Mouse (Mus musculus) thymus, postnatal 25 days (tissue): ENCODE data around the gene Cfap161.

Source experiments
- DNase-seq: peaks from one replicate; pipeline ENCODE4 v3.0.0; 2022

The Cfap161 gene

DNA sequence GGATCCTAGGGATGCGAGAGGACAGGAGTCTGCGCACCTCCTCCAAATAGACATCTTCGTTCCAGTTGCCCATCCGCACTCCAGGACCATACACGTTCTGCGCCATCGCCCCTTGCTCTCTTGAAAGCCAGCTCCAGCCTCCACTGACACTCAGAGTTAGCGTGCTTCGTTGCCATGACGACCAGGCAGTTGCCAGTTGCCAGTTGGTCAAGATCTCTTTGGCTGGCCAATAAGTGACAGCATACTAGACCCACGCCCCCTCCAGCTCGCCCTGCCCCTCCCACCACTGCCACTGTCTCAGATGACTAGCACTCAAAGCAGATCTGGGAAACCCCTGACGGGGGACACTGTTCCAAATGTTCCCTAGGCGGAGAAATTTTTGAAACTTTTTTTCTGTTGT is at the start of gene Cfap161:
Gene Cfap161 (minus strand): TSS at position 176 of the 400 bp plus-strand sequence.
- DNase-seq = no peak

DNA sequence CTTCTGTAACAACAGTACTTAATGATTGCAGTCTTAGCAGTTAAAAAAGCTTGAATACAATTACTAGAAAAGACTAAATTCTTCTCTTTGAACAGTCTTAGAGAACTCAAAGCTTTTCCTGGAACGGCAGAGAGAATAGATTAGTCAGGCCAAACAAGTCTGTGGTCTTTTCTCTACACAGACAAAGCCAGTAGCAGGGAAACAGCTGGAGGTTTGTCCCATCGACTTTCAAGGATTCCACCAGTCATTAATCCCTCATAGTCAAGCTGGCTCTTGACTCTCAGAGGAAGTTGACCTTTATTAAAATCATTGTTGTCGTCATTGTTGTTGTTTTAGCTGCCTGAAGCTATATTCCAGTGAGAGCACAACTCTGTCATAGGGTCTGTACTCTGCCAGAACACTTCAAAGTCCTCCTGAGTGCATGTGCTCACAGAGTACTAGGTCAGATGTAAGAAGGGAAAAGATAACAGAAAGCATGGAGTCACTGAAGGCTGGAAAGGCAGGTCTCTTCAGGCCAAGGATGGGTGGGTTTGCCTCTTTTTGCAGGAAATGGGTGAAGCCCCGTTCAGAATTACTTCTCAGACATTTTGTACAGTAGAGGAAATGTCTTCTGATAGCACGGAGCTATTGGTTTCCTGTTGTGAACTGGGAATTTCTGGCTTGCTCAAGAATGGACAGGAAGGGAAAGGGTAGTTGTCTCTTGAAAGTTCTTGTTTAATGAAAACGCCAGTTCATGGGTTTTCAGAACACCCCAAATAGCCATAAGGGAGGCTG is 48.0 kb upstream of the Cfap161 start:
- no peak for DNase-seq

DNA sequence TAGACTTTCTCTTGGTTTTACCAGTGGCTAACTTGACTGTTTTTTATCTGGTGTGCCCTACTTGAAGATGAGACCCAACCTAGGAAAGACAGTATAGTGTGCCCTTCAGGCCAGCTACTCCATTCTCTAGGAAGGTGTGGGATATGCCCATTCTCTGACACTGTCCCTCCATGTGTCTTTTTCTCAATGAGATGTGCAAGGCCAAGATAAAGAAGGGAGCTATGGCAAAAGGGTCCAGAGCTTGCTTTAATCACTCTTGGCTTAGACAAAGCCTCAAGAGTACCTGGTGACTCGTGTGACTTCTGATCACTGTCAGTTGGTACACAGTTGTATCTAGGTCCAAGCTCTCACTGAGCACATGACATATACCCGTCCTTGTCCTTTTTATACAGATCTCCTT is 45.4 kb upstream of the Cfap161 start:
- DNase-seq = no peak

DNA sequence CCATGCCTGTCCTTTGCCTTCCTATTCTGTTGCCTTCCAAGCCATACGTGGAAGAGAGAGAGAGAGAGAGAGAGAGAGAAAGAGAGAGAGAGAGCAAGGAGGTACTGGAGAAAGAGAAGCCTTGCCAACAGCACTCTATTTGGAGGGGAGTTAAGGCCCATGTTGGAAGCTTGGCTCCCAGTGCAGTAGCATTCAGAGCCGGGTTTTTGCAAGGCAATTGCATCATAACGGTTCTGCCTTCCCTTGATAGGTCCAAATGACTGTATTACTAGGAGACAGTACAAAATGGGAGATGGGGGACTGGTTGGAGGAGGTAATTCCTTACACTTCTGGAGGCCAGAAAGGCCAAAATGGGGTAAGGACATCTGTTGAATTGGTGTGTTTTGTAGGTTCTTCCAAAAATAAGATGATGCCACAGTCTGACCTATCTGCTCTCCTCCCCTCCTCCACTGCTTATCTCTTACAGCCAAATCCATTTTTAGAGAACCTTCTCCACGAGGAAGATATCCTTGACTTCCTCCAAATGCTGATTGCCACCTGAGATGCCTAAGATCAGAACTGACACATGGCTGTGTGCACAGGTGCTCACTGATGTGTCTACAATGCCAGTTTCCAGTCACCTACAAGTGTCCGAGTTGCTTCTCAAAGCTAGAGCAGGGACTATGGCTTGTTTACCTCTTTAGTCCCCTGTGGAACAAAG is 44.0 kb upstream of the Cfap161 start:
- no peak for DNase-seq

DNA sequence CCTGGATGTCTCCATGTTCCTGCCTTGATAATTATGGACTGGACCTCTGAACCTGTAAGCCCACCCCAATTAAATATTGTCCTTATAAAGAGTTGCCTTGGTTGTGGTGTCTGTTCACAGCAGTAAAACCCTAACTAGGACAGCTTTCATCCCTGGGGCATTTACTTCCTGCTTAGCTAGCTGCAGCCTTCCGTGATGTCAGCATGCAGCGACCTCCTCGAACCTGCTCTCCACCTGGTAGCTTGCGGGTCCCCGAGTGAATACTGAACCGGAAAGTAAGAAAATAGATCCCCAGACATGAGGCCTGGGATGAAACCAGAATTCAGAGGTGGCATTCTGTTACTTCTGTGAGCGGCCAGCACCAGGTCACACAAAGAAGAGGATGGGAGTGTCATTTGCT is 34.7 kb upstream of the Cfap161 start:
- DNase-seq = no peak

DNA sequence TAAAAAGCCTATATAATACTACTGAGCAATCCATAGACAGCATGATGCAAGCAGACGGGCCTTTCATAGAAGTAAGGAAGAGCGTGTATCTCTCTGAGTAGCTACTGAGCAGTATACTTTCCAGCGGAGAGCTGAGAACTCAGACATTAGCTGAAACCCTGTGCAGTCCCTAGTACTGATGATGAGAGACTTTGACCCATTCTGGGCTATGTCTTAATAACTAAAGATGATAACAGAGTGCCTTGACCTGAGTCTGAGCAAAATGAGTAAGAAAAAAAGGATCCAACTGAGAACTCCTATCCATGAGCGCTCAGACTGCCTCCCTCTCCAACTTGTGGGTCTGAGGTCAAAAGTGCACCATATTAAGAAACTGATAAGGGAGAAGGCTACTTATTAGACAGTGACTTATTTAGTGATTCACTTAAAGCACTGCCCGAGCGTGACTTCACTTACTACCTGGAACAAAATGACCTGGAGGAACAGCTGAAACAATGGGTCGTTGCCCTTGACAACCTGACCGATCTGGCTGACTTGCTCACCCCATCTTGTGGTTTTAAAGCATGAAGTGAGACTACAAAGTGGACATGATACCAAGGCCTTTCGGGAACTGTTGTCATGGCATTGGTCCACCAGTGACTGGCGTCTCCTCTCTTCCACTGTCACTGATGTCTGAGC is 32.9 kb upstream of the Cfap161 start:
- DNase-seq = no peak

DNA sequence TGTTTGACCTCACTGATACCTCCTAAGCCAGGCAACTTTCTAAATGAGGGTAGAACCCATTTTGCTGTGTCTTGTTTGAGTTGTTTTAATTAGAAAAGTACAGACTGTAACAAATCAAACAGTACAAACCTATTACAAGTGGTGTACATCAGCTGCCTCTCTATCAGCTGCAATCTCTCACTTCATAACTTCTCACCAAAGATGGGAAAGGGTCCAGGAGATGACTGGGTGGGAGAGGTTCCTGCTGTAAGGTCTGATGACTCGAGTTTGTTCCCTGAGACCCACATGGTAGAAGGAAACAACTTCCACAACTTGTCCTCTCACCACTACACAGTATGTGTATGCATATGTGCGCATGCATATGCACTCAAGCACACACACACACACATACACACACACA is 32.1 kb upstream of the Cfap161 start:
- no peak for DNase-seq

DNA sequence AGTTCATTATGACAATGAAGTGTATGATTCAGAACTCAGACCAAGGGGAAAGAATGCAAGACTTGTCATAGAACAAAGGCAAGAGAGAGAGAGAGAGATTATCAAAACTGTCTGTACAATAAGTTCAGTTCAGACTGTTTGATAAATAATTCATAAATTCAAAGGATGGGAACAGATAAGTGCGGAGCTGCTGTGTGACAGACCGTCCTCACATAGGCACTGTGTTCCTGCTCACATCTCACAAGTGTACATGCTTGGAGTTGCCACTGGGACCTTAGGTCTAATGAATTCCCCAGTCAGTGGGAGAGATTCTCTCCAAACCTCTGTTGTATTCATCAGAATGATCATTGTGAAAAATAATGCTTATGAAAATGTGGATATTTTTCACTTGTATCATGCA is 27.3 kb upstream of the Cfap161 start:
- DNase-seq = no peak

DNA sequence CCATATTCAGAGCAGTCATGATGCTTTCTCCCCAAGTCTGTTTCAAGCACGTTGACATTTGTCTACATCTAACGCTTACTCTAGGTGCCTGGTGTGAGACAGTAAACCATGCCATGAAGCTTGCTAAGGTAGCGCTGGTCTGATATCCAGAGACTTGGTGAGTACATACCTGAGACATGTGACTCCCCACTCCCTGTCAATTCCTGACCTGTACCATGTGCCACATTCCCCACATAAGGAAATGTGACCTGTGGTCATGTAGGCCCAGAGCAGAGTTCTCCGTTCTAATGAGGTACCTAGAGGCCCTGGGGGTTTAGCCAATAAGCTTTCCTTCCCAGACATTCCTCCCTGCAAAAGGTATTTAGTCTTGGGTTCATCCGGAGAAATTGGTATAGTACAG is 22.2 kb upstream of the Cfap161 start:
- DNase-seq = no peak

DNA sequence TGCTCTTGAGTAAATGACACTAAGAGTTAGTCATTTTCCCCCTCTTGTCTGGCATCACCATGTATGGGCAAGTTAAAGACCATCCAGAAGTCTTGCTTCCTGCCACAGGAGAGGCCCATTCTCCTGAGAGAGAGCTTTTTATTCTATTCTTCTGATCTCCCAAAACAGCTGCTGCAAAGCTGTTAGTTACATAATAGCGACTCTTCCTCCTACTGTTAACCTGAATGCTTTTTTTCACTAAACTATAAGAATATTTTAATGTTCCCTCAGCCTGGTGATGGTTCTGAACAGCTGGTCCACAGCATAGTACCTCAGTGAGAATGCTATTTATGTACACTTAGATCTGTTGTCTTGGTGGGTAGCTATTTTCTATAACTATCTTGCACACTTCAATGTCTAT is 21.0 kb upstream of the Cfap161 start:
- DNase-seq = no peak

DNA sequence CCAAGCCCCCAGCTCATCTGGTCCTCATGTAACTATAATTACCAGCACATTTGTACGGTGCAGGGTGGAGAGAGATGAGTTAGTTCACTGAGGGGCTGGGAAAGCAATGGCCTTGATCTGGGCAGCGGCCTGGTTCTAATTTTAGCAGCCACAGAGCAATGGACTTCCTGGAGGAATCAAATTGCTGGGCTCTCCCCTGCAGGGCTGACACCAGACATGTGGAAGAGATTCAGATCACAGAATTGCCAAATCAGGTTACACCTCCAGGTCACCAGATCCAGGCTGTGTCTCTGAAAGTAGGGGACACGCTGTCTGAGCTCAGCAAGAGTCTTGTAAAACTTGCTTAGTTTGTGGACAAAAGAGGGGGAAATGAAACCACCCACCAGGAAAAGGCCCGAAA is 19.3 kb upstream of the Cfap161 start:
- DNase-seq = no peak

DNA sequence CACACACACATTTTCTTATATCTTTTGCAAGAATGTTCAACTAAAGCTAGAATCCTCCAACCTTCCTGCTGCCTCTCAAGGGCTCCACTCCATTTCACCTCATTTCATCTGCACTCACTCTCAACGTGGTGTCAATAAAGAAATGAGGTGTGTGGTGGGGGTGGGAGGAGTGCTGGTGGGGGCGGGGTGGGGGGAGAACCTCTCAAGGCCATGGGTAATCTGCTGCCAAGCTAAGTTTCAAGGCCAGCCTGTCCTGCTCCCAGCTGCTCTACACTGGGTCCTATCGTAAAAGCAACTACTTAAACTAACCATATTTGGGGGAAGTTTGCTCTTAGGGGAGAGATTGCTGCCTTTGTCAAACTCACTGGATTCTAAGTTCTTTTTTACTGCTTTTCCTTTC is 18.8 kb upstream of the Cfap161 start:
- DNase-seq = no peak

DNA sequence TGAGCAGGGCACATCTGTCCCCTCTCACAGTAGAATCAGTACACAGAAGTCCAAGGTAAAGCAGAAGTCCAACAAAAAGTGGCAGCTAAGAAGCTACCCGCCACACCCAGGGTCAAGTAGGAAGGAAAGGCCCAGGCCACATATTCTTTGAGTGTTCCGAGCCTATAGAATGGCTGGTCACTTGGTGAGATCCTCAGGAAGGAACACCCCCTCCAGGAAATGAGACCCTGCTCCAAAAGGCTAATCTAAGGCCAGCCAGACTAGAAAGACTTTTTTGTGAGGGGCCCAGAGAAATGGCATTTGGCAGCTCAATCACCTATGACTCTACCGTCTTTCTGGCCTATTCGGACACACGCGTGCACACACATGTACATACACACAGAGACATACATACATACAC is 18.3 kb upstream of the Cfap161 start:
- DNase-seq = no peak

DNA sequence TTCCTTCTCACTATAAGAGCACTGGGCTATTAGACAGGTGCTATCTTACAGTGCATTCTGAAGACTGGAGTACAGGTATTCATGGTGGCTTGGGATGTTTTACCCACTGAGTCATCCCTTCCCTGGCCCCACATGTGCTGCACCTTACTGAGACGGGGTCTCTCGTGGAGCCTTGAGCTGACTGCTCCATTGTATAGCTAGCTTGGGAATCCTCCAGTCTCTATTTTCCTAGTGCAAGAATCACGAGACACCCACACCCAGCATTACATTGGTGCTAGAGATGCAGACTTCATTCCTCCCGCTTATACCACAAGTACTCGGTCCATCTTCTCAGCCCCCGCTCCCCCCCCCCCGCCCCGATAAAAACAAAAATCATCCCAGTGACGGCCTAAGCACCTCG is 17.9 kb upstream of the Cfap161 start:
- DNase-seq = no peak

DNA sequence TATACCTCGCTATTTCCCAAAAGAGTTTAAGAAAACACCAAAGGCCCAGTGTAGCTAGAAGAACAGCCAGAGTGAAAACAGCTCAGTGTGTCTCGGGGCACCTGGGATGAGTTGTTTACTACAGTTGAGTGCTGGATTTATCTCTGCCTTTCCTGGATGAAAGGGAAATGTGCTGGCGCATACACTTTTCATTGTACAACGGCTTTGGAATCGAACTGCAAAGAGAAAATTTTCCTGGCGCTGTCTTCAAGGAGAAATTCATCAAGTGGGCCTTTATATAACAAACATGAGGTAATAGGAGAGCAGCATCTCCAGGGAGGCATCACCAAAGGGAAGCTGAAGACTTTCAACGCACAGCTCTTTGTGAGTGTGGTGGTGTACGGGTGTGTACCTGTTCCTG is 17.2 kb upstream of the Cfap161 start:
- DNase-seq = no peak

DNA sequence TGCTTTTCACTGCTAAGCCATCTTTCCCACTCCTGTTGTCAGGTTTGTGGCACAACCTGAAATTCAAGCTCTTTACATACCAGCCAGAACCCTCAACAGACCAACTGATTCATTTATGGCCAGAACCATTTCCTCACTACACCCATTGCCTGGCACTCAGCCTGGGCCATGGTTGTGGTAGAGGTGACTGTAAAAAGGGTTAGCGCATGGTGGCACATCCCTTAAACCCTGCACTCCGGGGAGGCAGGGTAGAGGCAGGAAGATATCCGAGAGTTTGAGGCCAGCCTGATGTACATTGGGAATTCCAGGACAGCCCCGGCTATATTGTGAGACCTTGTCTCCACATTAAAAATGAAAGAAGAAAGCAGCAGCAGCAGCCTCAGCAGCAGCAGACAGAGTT is 16.8 kb upstream of the Cfap161 start:
- DNase-seq = no peak

DNA sequence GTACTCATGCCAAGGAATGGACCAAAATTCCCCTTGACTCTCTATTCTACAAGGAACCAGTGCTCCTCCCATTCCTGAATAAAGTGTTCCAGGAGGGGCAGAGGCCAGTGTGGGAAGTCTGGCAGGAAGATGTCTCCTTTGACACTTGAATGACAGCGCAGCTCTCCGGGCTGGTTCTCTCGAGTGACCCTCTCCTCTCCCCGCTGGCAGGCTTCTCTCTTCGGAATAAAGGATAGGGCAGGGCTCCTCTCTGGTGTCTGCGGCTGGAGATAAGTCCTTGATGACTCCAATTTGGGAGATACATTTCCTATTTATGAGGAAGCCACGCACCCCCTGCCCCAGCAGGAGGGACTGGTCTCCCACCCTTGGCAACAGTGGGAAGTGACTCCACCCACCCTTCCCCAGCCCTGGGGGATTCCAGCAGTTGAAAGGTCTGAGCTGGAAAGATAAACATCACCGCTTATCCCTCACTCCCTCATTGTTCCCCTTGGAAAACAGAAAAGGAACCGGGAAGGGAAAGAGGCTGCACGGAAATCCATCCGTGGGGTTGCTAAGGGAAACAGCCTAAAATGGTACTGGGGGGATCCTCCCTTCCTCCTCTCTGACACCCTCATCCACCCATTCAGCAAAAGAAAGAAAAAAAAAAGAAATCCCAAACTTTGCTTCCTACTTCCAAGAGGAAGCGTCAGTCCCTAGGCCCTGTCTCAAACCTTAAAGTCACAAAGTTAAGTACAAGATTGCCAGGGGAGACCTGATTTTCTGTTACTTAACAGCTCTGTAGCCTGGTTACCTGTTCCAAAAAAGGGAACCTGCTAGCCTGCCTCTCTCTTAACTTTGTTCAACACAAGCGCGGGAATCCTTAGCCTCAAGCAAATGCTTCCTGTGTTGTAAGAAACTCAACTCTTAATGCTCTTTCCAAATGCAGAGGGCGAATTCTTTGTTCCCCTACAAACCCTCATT is 15.7 kb upstream of the Cfap161 start:
- no peak for DNase-seq

DNA sequence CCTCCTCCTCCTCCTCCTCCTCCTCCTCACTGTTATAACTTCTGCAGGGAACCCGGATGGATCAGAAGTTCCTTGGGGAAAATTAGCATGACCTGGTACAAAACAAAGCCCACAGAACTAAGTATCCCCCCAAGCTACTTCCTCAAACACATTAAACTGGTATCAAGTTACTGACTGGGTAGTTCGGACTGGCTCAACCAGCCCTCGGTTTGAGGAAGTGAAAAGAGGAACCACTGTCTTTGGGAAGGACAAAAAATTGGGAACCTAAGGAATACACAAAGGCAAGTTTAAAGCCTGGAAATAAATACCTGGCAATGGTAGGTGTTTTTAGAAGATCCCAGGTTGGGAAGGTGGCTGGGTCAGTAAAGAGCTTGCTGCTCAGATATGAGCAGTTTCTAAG is 15.0 kb upstream of the Cfap161 start:
- DNase-seq = no peak

DNA sequence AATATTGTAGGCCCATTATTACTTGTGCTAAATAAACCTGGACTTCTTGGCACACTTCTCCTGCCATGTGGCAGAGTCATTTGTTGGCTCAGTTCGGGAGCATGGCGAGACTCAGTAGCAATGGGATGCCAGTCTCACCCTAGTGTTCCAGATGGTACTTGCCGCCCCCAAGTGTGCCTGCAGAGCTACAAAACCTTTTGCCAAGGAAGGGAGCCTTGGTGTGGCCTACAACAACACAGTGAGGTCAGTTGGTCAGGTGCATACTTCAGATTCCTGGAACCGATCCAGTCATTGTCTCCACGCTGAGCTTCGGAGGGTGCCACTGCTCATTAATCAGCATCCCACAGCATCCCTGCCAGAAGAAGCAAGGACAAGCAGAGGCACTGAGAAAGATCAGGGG is 14.4 kb upstream of the Cfap161 start:
- no peak for DNase-seq

DNA sequence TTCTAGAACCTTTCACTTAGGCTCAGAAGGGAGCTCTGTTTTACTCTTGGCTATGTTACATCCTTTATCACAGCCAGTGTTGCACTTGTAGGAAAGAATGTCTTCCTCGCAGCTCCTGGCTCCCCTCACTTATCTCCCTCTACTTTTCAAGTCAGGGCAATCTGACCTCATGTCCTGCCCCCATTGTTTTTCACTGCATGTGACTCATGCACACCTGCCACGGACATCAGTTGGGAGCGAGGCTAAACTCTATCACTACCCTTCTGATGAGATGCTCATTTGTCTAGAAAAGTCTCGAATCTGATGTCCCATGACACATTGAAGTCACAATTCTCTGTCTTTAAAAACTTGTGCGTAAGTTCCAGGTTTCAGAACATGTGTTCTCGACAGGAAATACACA is 12.3 kb upstream of the Cfap161 start:
- no peak for DNase-seq

DNA sequence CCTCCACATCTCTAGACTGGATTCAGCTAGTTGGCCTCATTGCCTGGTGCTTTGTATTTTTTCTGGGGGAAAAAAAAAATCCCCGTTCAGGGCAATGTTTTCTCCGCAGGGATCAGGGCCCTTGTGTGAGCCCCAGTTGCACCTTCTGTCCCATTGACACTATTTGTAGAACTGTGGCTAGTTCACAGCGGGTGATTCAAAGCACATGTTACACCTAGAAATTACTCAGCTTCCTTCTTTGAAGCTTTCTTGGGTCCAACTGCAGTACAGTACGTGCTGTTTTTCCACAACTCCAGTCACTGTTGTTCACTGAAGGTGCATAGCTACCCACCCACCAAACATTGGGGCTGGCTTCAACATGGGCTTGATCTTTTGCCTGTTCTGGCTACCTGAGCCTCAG is 9.1 kb upstream of the Cfap161 start:
- no peak for DNase-seq

DNA sequence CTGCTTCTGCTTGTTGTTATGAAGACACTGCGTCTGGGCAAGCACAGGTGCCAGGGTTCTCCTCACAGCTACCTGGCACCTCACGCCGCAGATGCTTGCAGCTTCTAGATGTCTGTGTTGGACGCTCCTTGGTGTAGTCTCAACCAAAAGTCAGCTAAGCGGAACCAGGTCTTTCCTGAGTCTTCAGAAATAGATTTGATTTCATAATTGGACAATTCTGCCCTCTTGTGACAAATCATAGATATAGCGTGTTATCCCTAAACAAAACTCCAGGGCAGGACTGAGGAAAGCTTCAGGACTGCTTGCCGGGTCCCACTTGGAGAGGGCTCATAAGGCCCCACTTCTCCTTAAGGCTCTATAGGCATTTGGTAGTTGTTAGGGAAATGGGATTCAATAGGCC is 7.8 kb upstream of the Cfap161 start:
- no peak for DNase-seq

DNA sequence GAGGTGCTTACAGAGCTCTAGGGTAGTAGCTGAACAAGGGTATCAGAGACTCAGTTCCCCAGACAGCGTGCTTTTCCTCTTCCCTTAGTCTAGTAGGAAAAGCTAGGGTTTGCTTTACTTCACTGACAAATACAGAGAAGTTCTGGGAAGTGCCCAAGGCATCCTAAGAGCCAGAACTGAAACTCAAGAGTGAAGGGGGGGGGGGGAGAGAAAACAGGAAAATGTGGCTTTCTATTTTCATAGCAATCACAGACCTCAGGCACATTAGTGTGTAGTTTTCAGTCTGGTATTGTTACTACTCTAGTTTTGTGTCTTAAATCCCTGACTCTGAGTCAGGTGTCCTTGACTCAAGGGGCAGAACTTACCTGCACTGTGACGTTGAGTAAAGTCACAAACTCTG is 7.3 kb upstream of the Cfap161 start:
- DNase-seq = no peak
